Mouse (Mus musculus) heart, postnatal 0 days (tissue): Measurements from ENCODE around the gene Plekho1. TPM values are rescaled to one million over a fixed set of nuclear protein-coding genes. Genes with fewer than 3 reads are reported as not detected.

Source experiments
- ATAC-seq: fragments of 200-750 bp; cut with Nextera tagmentation; 2 replicates; pipeline ENCODE4 v1.8.0; 2017; ENCODE audit warnings: low read depth, moderate number of reproducible peaks, moderate library complexity; ENCODE audit not compliant: insufficient read depth
- DNase-seq: peaks from one replicate; pipeline ENCODE4 v3.0.0-alpha.2; 2016; ENCODE audit warnings: low spot score
- H3K27ac ChIP-seq: fragments of 300-500 bp; sonication (generic); 2 replicates; pipeline ENCODE4 v1.5.1; 2014; ENCODE audit warnings: low read depth, mild to moderate bottlenecking
- H3K27me3 ChIP-seq: fragments of 300-500 bp; sonication (generic); 2 replicates; pipeline ENCODE4 v1.6.1; 2014; ENCODE audit warnings: low read length, mixed read lengths; ENCODE audit not compliant: control insufficient read depth, insufficient read depth
- H3K36me3 ChIP-seq: fragments of 300-500 bp; sonication (generic); replicated peaks from 2 replicates; pipeline ENCODE4 v1.6.1; 2014; ENCODE audit warnings: low read length, mixed read lengths; ENCODE audit not compliant: control insufficient read depth, insufficient read depth
- H3K4me1 ChIP-seq: fragments of 300-500 bp; sonication (generic); 2 replicates; pipeline ENCODE4 v1.6.1; 2014; ENCODE audit warnings: antibody characterized with exemption; ENCODE audit not compliant: control insufficient read depth, insufficient read depth
- H3K4me2 ChIP-seq: fragments of 300-500 bp; sonication (generic); 2 replicates; pipeline ENCODE4 v1.6.1; 2014; ENCODE audit warnings: low read depth, mild to moderate bottlenecking, low read length, moderate library complexity
- H3K4me3 ChIP-seq: fragments of 300-500 bp; sonication (generic); 2 replicates; pipeline ENCODE4 v1.5.1; 2014; ENCODE audit warnings: low read depth, low read length
- H3K9ac ChIP-seq: fragments of 300-500 bp; sonication (generic); replicated peaks from 2 replicates; pipeline ENCODE4 v1.6.1; 2014; ENCODE audit warnings: low read depth, low read length, mixed read lengths
- H3K9me3 ChIP-seq: fragments of 300-500 bp; sonication (generic); replicated peaks from 2 replicates; pipeline ENCODE4 v1.6.1; 2016; ENCODE audit warnings: low read length; ENCODE audit not compliant: control insufficient read depth
- CTCF ChIP-seq: IDR thresholded peaks from 2 replicates; pipeline ENCODE4 v1.5.1; 2016; ENCODE audit warnings: antibody characterized with exemption, control low read depth, low read depth
- EP300 ChIP-seq: IDR thresholded peaks from 2 replicates; pipeline ENCODE4 v1.6.1; 2016; ENCODE audit warnings: antibody characterized with exemption, low read depth
- WGBS: fragments of 180-500 bp; shearing (Covaris S2); extraction: QIAGEN DNeasy Blood & Tissue Kit; methylation state at CpG from one replicate; pipeline ENCODE4 v1.1.7; 2014; 5-methylcytosine and 5-hydroxymethylcytosine counted together
- polyA plus RNA-seq: library from polyadenylated mRNA; unstranded; fragments of >200 nt; fragmentation: Nextera tagmentation; extraction: Ambion mirVana; gene quantifications from 2 replicates; pipeline ENCODE4 v1.2.1, GENCODE M21; 2015
- total RNA-seq: library from RNA; depleted of rRNA; stranded (reverse); fragments of >200 nt; gene quantifications from 2 replicates; pipeline ENCODE4 v1.2.3, GENCODE M21; 2014; ENCODE audit warnings: low replicate concordance

Plekho1 gene
- total and polyA plus RNA-seq, 2 experiments from 2014 or later = 94.8 to 138 TPM

DNA sequence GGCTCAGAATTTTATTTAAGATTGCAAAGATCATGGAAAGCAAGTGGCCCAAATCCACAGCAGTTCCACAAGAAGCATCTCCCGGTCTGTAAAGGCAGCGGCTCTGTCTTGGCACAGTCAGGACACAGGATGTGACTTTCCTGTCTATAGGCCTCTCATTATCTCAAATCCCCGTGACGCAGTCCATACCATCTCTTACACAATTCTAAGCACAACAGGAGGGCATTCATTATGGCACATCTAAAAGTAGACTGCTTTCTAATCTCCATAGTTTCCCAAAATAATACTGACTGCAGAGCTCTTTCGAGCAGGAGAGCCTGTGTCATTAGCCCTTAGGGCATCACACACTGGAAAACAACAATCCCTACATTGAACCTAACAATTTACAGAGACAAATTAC lies 17.0 kb upstream of the Plekho1 start:
- DNase-seq (peak; percentile 85), ATAC-seq (peak; percentile 75)
- H3K4me3 ChIP-seq = no peak overlapping the region
- H3K4me1 ChIP-seq = peaks cover 16% of the 10 kb centered on the region
- no peak overlapping the region for H3K4me2 ChIP-seq
- no peaks in the 10 kb centered on the region for H3K27me3 ChIP-seq
- no peak overlapping the region for H3K9ac ChIP-seq
- no peaks in the 10 kb centered on the region for H3K36me3 ChIP-seq
- 5% methylated on average over 5 of the region's 5 CpGs for WGBS
- TF ChIP-seq EP300 = no peak
- TF ChIP-seq CTCF = no peak
- H3K27ac ChIP-seq = peak overlapping the region; percentile 84
- H3K9me3 ChIP-seq = no peaks in the 10 kb centered on the region

DNA sequence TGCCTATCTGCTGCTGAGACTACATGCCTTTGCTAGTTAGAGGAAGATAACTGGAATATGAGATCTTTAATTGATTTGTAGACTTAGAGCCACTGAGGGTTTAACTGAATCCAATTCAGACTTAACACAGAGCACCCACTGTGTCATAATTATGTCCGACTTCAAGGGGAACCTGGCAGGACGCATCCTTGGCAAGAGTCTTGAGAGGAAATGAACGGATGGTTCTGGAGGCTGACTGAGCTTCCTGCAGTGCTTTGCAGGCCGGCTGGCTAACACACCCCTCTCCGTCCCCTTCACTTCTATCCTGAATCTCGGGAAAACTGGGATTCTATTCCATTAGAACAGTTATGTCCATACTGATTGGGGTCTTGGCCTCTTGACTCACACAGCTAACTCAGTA lies 12.7 kb upstream of the Plekho1 start:
- 57% methylated on average over 6 of the region's 6 CpGs for WGBS
- no peak for DNase-seq

GRCm38 (mm10) chr3:96001560-96001959 lies 5.8 kb upstream of the Plekho1 start:
- H3K9me3 ChIP-seq = no peaks in the 10 kb centered on the region
- no peaks in the 10 kb centered on the region for H3K27me3 ChIP-seq
- WGBS = 95% methylated on average over 1 of the region's 1 CpGs
- no peaks in the 10 kb centered on the region for H3K36me3 ChIP-seq
- H3K27ac ChIP-seq = peak overlapping the region; percentile 84
- DNase-seq = no peak
- no peak for TF ChIP-seq CTCF
- no peak for TF ChIP-seq EP300
- no peak overlapping the region for H3K4me3 ChIP-seq
- ATAC-seq = no peak
- no peak overlapping the region for H3K9ac ChIP-seq
- H3K4me2 ChIP-seq = no peak overlapping the region
- H3K4me1 ChIP-seq = peaks cover 34% of the 10 kb centered on the region

More for the DNA sequence above, 12.7 kb upstream of the Plekho1 start:
- Histone ChIP-seq H3K4me1 (peaks cover 9% of the 10 kb centered on the region), H3K9ac (no peak overlapping the region), H3K9me3 (no peaks in the 10 kb centered on the region), H3K27me3 (no peaks in the 10 kb centered on the region), H3K27ac (no peak overlapping the region), H3K4me3 (no peak overlapping the region), H3K36me3 (no peaks in the 10 kb centered on the region), H3K4me2 (no peak overlapping the region)
- TF ChIP-seq CTCF = no peak
- TF ChIP-seq EP300 = no peak
- no peak for ATAC-seq

DNA sequence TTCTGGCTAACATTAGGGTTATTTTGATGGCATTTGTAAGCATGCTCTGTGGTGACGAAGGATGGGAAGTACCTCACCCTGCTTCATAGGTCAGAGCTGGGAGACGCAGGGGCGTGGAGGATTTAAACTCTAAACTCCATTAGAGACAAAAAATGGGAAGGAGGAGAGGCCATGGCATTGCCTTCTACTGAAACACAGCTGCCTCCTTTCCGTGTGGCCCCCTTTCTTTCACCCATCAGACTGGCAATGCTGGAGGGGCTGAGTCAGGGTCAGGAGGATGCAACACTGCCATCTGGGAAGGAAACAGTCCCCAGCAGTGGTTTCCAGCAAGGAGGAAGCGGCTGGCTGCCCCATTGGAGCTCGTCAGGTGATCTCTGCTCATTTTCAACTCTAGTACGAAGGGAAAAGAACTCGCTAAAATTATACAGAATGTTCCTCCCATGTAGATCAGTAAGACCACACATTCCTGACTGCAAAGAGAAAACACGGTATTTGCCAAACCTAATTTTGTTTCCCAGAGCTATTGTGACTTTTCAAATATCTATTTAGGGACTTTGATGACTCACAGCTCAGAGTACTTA lies 5.2 kb upstream of the Plekho1 start:
- TF ChIP-seq EP300 (no peak), CTCF (no peak)
- Histone ChIP-seq H3K9me3 (no peaks in the 10 kb centered on the region), H3K4me3 (no peak overlapping the region), H3K36me3 (no peaks in the 10 kb centered on the region), H3K4me2 (no peak overlapping the region), H3K27ac (peak overlapping the region; percentile 84), H3K4me1 (peaks cover 35% of the 10 kb centered on the region), H3K9ac (no peak overlapping the region), H3K27me3 (no peaks in the 10 kb centered on the region)
- ATAC-seq (no peak), DNase-seq (peak; percentile 47)
- WGBS = 38% methylated on average over 9 of the region's 9 CpGs

- Histone ChIP-seq H3K36me3 (no peaks in the 10 kb centered on the region), H3K9me3 (no peaks in the 10 kb centered on the region), H3K4me1 (peaks cover 35% of the 10 kb centered on the region), H3K27me3 (no peaks in the 10 kb centered on the region), H3K27ac (peak overlapping the region; percentile 84), H3K9ac (peak overlapping the region; percentile 17; the same call in 1 of the 2 replicates), H3K4me3 (no peak overlapping the region), H3K4me2 (peak overlapping the region; percentile 19)
- TF ChIP-seq CTCF (no peak), EP300 (no peak)
- ATAC-seq (peak; percentile 31; the same call in 1 of the 2 replicates), DNase-seq (peak; percentile 62)
- 45% methylated on average over 14 of the region's 14 CpGs for WGBS
Measured at GRCm38 (mm10) chr3:96000080-96000632, 4.4 kb upstream of the Plekho1 start.
